Mouse (Mus musculus): ENCODE data around the gene Mobp. TPM values are rescaled to one million over a fixed set of nuclear protein-coding genes. Genes with fewer than 3 reads are reported as not detected.

Mobp gene
- polyA plus RNA-seq, 1 experiment from 2014 or later: 0.18 TPM

- Histone ChIP-seq H3K9ac (no peak overlapping the region), H3K27me3 (no peaks in the 10 kb centered on the region), H3K9me3 (no peaks in the 10 kb centered on the region), H3K36me3 (no peaks in the 10 kb centered on the region), H3K27ac (no peak overlapping the region), H3K4me2 (no peak overlapping the region), H3K4me3 (no peak overlapping the region), H3K4me1 (no peaks in the 10 kb centered on the region)
- ATAC-seq (ENCODE audit: insufficient number of reproducible peaks, low FRiP score, low TSS enrichment, low read depth): no peak
- 81% methylated on average over 13 of the region's 13 CpGs for WGBS
Measured at GRCm38 (mm10) chr9:120144474-120144873, 5.0 kb upstream of the Mobp start.

GRCm38 (mm10) chr9:120151152-120151551, 1.6 kb downstream of the Mobp start:
- WGBS: 83% methylated on average over 5 of the region's 5 CpGs
- H3K4me1 ChIP-seq: no peaks in the 10 kb centered on the region
- no peak overlapping the region for H3K4me3 ChIP-seq
- no peak overlapping the region for H3K9ac ChIP-seq
- H3K36me3 ChIP-seq: no peaks in the 10 kb centered on the region
- H3K4me2 ChIP-seq: no peak overlapping the region
- no peak overlapping the region for H3K27ac ChIP-seq
- no peaks in the 10 kb centered on the region for H3K9me3 ChIP-seq
- H3K27me3 ChIP-seq: no peaks in the 10 kb centered on the region
- no peak for ATAC-seq (ENCODE audit: insufficient number of reproducible peaks, low FRiP score, low TSS enrichment, low read depth)

- H3K4me3 ChIP-seq: no peak overlapping the region
- no peaks in the 10 kb centered on the region for H3K27me3 ChIP-seq
- H3K36me3 ChIP-seq: no peaks in the 10 kb centered on the region
- no peak overlapping the region for H3K9ac ChIP-seq
- no peak overlapping the region for H3K27ac ChIP-seq
- H3K4me2 ChIP-seq: no peak overlapping the region
- no peak for ATAC-seq (ENCODE audit: insufficient number of reproducible peaks, low FRiP score, low TSS enrichment, low read depth)
- no peaks in the 10 kb centered on the region for H3K4me1 ChIP-seq
- WGBS: 77% methylated on average over 12 of the region's 12 CpGs
- H3K9me3 ChIP-seq: no peaks in the 10 kb centered on the region
Measured at GRCm38 (mm10) chr9:120151906-120152399, 2.4 kb downstream of the Mobp start.

DNA sequence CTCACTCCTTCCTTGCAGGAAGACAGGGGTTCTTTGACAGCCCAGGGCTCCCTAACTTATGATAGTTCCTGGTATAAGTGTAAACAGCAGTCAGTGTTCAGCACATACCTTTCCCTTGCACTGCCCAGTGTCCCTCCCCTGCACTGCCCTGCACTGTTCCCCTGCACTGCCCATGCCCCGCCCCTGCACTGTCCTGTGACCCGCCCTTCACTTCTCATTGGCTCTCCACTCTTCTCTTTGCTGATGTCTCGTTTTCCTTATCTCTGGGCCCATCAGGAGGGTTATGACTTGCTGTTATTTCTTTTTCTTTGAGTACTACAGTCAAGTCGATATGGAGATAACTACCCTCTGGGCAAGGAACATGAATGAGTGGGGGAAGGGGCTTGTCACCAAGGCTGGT, 8.5 kb downstream of the Mobp start:
- Histone ChIP-seq H3K4me3 (no peak overlapping the region), H3K36me3 (no peaks in the 10 kb centered on the region), H3K9me3 (no peaks in the 10 kb centered on the region), H3K9ac (no peak overlapping the region), H3K4me1 (no peaks in the 10 kb centered on the region), H3K27me3 (no peaks in the 10 kb centered on the region), H3K4me2 (no peak overlapping the region), H3K27ac (no peak overlapping the region)
- WGBS: 46% methylated on average over 4 of the region's 4 CpGs
- ATAC-seq (ENCODE audit: insufficient number of reproducible peaks, low FRiP score, low TSS enrichment, low read depth): no peak

- H3K4me2 ChIP-seq: no peak overlapping the region
- no peak for ATAC-seq (ENCODE audit: insufficient number of reproducible peaks, low FRiP score, low TSS enrichment, low read depth)
- no peaks in the 10 kb centered on the region for H3K27me3 ChIP-seq
Measured at GRCm38 (mm10) chr9:120163862-120164261, 14.4 kb downstream of the Mobp start.

DNA sequence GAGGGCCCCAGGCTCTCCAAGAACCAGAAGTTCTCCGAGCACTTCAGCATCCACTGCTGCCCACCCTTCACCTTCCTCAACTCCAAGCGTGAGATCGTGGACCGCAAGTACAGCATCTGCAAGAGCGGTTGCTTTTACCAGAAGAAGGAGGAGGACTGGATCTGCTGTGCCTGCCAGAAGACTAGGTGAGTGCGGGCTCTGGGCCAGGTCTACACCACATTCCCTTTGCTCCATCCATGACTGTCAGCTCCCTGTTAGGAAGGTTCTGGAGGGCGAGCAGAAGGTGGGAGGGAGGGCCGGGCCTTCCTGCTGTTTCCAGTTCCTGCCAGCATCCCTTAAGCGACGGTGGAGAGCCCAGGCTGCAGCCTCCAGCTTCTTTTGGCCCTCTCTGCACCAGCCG, 18.3 kb downstream of the Mobp start:
- Histone ChIP-seq H3K4me1 (no peaks in the 10 kb centered on the region), H3K27me3 (peaks cover 3% of the 10 kb centered on the region; the same call in 1 of the 2 replicates), H3K4me3 (no peak overlapping the region), H3K4me2 (no peak overlapping the region), H3K9ac (no peak overlapping the region), H3K9me3 (no peaks in the 10 kb centered on the region), H3K27ac (no peak overlapping the region), H3K36me3 (no peaks in the 10 kb centered on the region)
- 62% methylated on average over 11 of the region's 11 CpGs for whole genome bisulfite sequencing
- ATAC-seq (ENCODE audit: insufficient number of reproducible peaks, low FRiP score, low TSS enrichment, low read depth): no peak

More at GRCm38 (mm10) chr9:120163862-120164261, 14.4 kb downstream of the Mobp start:
- 90% methylated on average over 16 of the region's 16 CpGs for WGBS
- Histone ChIP-seq H3K27ac (no peak overlapping the region), H3K9ac (no peak overlapping the region), H3K9me3 (no peaks in the 10 kb centered on the region), H3K4me1 (no peaks in the 10 kb centered on the region), H3K4me3 (no peak overlapping the region), H3K36me3 (no peaks in the 10 kb centered on the region)

- 42% methylated on average over 5 of the region's 5 CpGs for WGBS
- H3K4me3 ChIP-seq: no peak overlapping the region
- no peak overlapping the region for H3K4me2 ChIP-seq
- no peaks in the 10 kb centered on the region for H3K9me3 ChIP-seq
- H3K4me1 ChIP-seq: no peaks in the 10 kb centered on the region
- no peak overlapping the region for H3K27ac ChIP-seq
- H3K27me3 ChIP-seq: peaks cover 3% of the 10 kb centered on the region; the same call in 1 of the 2 replicates
- H3K36me3 ChIP-seq: no peaks in the 10 kb centered on the region
- H3K9ac ChIP-seq: no peak overlapping the region
- no peak for ATAC-seq (ENCODE audit: insufficient number of reproducible peaks, low FRiP score, low TSS enrichment, low read depth)
Measured at GRCm38 (mm10) chr9:120171295-120171694, 21.8 kb downstream of the Mobp start.

DNA sequence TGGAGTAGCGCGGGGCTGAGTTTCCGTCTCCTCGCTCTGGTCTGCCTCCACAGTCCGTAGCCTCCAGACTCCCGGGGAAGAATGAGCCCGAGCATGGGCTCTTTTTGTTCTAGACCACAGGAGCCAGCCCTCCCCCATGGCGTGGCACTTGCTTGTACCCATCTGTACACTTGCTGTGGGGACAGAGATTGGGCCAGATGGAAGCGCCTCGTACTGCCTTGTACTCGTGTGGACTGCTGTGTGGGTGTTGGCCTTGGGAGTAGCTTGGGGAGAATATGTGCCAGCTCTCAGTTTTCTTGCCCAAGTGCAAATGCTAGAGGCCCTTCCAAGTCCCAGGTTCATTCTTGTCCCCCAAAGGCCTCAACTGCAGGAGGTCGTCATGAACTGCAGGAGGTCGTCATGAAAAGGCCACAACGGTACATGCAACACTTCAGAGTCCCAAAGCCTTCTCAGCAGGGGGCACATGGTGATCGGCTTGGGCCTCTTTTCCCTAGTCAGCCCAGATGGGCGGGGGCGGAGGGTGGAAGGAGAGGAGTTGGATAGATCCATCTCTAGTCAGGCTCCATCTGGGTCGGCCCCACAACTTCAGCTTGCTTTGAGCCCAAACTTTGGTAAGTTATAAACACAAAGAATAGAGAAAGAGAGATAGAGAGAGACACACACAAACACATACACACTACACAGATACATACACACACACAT, 25.1 kb downstream of the Mobp start:
- H3K4me1 ChIP-seq: no peaks in the 10 kb centered on the region
- no peak for ATAC-seq (ENCODE audit: insufficient number of reproducible peaks, low FRiP score, low TSS enrichment, low read depth)
- no peak overlapping the region for H3K9ac ChIP-seq
- H3K27ac ChIP-seq: no peak overlapping the region
- no peaks in the 10 kb centered on the region for H3K36me3 ChIP-seq
- H3K4me2 ChIP-seq: no peak overlapping the region
- WGBS: 86% methylated on average over 18 of the region's 18 CpGs
- H3K27me3 ChIP-seq: peaks cover under 1% of the 10 kb centered on the region; the same call in 1 of the 2 replicates
- no peak overlapping the region for H3K4me3 ChIP-seq
- no peaks in the 10 kb centered on the region for H3K9me3 ChIP-seq

DNA sequence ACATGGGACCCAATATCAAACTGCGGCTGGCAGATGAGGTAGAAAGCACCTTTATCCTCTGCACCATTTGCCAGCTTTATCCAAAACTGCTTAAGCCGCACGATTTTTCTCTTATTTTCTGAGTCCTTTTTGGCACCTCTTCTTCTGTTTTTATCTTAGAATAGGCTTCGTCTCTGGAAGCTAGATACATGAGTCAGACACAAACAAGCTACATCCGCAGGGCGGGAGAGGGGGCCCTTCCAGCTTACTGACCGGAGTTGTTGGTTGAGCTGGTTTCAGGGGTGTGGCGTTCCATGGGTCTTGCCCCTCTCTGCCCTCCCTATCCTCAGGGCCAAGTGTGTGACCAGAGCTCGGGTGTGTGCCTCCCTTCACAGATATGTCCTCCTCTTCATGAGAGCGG, 29.3 kb downstream of the Mobp start:
- Histone ChIP-seq H3K36me3 (no peaks in the 10 kb centered on the region), H3K9ac (no peak overlapping the region), H3K4me2 (no peak overlapping the region), H3K4me1 (no peaks in the 10 kb centered on the region), H3K9me3 (no peaks in the 10 kb centered on the region), H3K27ac (no peak overlapping the region), H3K27me3 (no peaks in the 10 kb centered on the region), H3K4me3 (no peak overlapping the region)
- 86% methylated on average over 10 of the region's 10 CpGs for WGBS
- ATAC-seq (ENCODE audit: insufficient number of reproducible peaks, low FRiP score, low TSS enrichment, low read depth): no peak

GRCm38 (mm10) chr9:120184499-120184898, 35.0 kb downstream of the Mobp start:
- Histone ChIP-seq H3K4me2 (0 out of 2 replicates have a peak overlapping the region, but pooled peaks have one; percentile 3), H3K36me3 (no peaks in the 10 kb centered on the region), H3K27ac (no peak overlapping the region), H3K9me3 (no peaks in the 10 kb centered on the region), H3K27me3 (no peaks in the 10 kb centered on the region), H3K9ac (no peak overlapping the region), H3K4me1 (0 out of 2 replicates have a peak, but pooled peaks cover 2% of the 10 kb centered on the region), H3K4me3 (no peak overlapping the region)
- 32% methylated on average over 13 of the region's 13 CpGs for WGBS
- ATAC-seq (ENCODE audit: insufficient number of reproducible peaks, low FRiP score, low TSS enrichment, low read depth): no peak

- Histone ChIP-seq H3K4me3 (no peak overlapping the region), H3K9me3 (no peaks in the 10 kb centered on the region), H3K27me3 (0 out of 2 replicates have a peak, but pooled peaks cover 8% of the 10 kb centered on the region), H3K9ac (no peak overlapping the region), H3K4me2 (no peak overlapping the region), H3K36me3 (no peaks in the 10 kb centered on the region), H3K27ac (no peak overlapping the region), H3K4me1 (peaks cover 5% of the 10 kb centered on the region; the same call in 1 of the 2 replicates)
- ATAC-seq (ENCODE audit: insufficient number of reproducible peaks, low FRiP score, low TSS enrichment, low read depth): no peak
- 83% methylated on average over 5 of the region's 5 CpGs for WGBS
Measured at GRCm38 (mm10) chr9:120186856-120187255, 37.3 kb downstream of the Mobp start.

GRCm38 (mm10) chr9:120190891-120191290, 41.4 kb downstream of the Mobp start:
- 44% methylated on average over 13 of the region's 13 CpGs for WGBS
- Histone ChIP-seq H3K9me3 (no peaks in the 10 kb centered on the region), H3K36me3 (no peaks in the 10 kb centered on the region), H3K4me2 (peak overlapping the region; percentile 46), H3K27me3 (0 out of 2 replicates have a peak, but pooled peaks cover 8% of the 10 kb centered on the region), H3K9ac (no peak overlapping the region), H3K27ac (no peak overlapping the region), H3K4me3 (peak overlapping the region; percentile 38), H3K4me1 (peaks cover 3% of the 10 kb centered on the region; the same call in 1 of the 2 replicates)
- ATAC-seq (ENCODE audit: insufficient number of reproducible peaks, low FRiP score, low TSS enrichment, low read depth): no peak

All from limb, embryonic 15.5 days (tissue).